Mouse (Mus musculus) ovary, postnatal 10 days (tissue): ENCODE measurements at regions not wholly inside any gene's neighbourhood (a gene's known extent, or its start where the extent isn't known, plus 50 kb on each side); places are given as distances from the start of the nearest gene placed in this dataset.
"Not testable (repeated sequence)": the region's sequence is repeated elsewhere in the genome, so short reads cannot be mapped to it uniquely, and the experiment has no call there.

Source experiments
- DNase-seq: peaks from one replicate; pipeline ENCODE4 v3.0.0; 2022; ENCODE audit warnings: low spot score

DNA sequence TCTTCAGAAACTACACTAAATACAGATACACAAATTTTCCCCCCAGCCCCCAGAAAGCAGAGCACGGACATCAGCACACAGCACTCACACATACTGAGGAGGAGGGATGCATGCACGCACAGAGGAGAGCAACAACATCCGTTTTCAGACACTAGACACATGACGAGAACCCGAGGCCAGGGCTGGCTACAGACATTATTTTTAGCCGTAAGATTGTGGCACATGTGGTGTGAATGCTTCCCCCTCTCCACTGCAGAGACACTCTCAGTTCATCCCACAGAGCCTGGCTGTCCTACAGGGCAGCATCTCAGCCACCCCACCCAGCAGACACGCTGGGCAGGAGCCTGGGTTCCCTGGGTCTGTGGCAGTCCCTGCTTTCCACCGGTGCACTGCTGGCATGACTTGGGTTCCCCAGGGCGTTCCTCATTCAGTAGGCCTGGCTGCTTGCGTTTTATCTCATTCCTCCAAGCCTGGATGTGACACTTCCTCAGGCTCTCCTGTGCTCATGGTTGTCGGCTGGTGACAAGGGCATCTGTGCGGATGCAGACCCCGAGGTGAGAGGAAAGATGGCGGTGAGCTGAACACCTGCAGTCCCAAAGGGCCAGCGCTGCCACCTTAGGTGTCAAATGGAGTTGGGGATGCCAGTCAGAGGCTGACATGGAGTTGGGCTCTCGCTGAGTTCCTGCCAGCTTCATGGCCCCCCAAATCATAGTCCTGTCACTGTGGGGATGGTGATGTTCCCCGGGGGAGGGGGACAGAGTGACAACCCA is 247.1 kb upstream of the Myt1l start:
- no peak for DNase-seq

DNA sequence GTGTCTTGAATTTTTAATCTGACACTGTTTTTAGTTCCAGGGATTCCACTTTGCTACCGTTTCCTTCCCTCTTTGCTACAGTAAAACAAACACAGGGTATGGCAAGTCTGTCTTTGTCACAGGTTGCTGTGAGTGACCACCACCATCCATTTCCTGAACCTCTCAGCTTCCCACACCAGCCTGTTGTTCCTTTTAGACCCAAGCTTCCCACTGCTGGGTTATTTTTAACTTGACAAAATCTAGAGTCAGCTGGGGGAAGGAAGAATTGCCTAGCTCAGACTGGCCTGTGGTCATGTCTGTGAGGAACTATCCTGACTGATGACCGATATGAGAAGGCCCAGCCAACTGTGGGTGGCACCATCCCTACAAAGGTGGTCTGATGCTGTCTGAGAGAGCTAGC is 239.4 kb upstream of the Myt1l start:
- no peak for DNase-seq

DNA sequence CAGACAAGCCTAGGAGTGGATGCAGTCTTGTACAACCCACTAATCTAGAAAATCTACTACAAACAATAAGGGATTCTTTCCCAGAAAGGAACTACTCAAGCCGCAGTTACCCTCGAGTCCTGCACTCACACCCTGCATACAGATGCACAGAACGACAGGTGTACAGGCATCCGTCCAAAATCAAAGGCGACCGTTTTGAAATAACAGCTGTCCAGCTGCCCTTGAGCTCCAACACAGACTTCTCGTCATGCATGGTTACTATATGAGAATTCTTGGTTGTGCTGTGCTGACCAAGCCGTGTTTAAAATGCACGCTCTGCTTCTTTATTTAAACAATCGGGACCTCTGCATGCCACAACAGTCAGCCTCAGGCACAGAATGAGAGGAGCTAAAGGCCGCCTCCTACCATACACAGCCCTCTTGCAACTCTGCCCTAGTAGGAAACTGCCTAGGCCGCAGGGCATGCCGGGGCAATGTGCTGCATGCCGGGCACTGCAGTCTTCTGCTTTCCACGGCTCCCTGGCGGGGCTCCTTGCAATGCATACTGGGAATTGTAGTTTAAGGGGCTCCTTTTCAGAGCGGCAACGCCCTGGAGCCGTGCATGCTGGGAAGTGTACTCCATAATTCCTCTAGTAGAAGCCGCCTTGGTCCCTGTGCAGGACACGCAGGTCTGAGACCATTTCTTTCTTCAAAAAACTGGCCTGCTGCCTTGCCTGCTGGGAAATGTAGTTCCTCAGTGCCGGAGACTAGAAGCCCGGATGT is 237.4 kb upstream of the Myt1l start:
- peak; percentile 79 for DNase-seq

- no peak for DNase-seq
Measured at GRCm38 (mm10) chr12:29297984-29298383, 230.2 kb upstream of the Myt1l start.

DNA sequence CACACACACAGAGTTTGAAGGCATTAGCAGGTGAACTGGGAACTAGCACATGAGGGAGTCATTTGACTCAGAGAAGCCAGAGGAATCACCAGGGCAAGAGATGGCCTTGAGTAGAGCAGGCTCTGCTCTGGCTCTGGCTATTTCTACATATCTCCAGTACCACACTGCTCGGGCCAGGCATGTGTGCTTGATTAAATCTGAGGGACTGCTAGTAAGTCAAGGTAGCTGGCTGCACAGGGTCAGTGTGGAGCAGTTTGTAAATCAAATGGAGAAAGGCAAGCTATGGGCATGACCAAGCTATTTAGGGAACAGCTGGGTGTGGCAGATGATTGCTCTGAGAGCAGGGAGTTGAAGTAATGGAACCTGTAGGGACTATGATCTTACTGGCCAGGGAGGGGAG is 212.5 kb upstream of the Myt1l start:
- no peak for DNase-seq

DNA sequence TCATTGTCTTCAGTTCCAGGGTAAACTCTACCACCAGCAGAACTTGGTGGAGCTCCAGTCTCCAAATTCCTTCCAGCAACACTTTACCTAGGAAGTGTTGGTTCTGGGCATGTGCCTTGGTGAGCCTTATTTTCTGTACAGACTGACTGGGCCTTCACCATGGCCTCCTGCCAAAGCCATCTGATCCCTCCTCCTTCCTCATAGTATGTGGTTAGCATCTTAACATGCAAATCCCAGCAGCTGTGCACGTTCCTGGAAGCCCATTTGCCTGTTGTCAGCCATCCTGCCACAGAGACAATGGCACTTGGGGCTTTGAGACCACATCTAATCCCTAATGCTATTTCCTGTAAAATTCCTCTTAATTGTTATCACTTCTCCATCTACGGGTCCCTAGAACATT is 206.7 kb upstream of the Myt1l start:
- no peak for DNase-seq

DNA sequence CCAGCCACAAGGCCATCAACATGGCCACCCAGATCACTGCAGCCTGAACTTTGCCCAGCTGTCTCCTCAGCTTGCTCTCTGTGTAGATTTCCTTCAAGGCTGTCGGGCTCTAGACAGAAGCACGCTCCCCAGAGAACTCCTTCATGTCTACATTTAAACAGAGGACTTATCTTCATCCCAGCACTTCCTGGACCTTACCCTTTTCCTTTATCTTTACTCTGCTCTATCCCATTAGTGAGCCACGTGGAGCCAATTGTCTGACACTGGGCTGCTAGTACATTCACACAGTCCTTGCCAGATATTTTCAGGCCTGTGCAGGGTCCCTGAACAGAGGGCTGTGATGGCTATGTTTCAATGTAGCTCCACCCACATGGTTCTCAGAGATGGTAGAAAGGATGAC is 204.7 kb upstream of the Myt1l start:
- DNase-seq, result no peak

- DNase-seq, result no peak
Measured at GRCm38 (mm10) chr12:29335839-29336469, 192.2 kb upstream of the Myt1l start.

- no peak for DNase-seq
Measured at GRCm38 (mm10) chr12:29337336-29337735, 190.8 kb upstream of the Myt1l start.

GRCm38 (mm10) chr12:29341388-29341995 is 186.7 kb upstream of the Myt1l start:
- DNase-seq, result no peak

DNA sequence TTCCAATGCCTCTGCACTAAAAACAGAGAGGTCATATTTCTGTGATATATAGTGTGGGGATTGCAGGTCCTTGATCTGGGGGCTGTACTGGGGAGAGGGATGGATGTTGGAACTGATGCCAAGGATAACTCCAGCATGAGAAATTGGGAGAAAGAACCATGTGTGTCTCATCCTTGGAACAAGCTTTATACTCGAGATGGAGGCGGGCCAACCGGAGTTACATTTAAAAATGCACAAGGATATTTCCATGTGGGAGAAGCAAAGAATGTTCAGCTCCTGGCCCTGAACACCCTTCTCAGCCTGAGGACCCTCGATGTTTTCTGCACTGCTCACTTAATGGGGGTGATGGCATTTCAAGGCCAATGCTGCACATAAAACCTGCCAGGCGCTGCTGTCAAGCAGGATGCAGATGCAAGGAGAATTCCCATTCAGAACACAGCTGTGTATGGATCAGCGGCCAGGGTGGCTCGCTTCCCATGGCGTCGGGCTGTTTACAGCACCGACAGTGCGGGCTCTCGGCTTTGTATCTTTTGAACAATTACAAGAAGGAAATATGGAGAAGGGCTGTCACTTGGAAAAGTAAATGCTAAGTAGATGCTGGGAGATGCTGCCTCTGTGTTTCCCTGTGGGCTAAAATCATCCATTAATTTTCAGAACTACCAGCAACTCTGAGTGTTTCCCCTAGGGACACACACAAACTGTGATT is 184.9 kb upstream of the Myt1l start:
- DNase-seq, result no peak

DNA sequence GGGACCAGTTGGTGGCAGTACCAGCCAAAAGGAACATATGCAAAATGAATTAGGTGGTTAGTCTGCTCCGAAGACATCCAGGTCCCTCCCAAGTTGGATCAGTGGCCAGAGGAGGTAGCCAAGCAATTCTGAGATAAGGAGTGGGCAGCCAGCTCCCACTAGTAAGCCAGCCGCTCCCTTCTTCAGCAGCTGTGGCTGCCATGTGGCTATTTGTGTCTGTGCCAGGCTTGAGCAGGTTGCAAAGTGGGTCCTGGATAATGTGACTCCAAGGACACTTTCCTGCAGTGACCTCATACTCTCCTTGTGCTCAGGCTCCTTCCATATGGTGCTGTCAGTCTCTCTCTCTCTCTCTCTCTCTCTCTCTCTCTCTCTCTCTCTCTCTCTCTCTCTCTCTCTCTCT is 179.5 kb upstream of the Myt1l start:
- no peak for DNase-seq

GRCm38 (mm10) chr12:29349146-29349850 is 178.9 kb upstream of the Myt1l start:
- no peak for DNase-seq

DNA sequence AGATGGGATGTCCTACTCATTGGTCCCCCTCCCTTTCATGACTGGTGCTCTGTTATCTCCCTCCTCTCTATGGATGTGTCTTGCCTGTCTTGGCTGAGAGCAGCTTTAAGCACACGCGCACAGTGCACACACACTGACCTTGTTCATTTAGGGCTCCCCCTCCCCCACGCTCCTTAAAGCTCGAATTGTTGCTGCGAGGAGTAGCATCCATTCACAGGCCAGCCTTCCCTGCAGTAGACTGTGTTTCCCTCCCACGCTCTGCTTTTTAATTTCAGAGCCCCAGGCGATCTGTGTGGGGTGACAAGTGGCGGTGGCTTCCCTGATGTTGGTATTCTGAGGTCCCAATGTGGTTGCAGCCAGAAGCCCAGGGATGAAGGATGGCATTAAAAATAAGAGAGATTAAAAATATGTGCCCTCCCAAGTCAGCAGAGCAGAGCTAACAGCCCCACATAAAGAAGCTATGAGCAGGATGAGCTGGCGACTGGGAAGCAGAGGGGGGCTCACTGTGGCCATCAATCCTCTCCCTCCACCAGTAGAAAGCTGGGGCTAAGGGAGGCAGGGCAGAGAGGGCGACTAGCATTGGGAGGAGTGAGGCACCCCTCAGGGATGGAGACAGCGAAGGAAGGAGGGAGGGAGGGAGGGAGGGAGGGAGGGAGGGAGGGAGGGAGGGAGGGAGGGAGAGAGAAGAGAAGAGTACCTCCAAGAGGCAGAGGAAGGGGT is 174.2 kb upstream of the Myt1l start:
- no peak for DNase-seq

DNA sequence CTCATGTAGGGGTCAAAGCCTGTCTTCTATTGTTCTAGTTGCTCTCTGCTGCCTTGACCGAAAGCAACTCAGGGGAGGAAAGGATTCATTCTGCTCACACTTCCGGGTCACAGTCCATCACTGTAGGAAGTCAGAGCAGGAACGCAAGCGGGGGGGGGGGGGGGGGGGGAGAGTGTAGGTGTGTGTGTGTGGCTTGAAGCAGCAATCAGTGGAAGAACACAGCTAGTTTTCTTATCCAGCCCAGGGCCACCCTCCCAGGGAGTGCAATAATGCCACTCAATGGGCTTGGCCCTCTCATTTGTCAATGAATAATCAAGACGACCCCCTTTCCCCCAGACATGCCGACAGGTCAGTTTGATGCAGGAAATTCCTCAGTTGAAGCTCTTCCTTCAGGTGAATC is 173.4 kb upstream of the Myt1l start:
- DNase-seq, result no peak

DNA sequence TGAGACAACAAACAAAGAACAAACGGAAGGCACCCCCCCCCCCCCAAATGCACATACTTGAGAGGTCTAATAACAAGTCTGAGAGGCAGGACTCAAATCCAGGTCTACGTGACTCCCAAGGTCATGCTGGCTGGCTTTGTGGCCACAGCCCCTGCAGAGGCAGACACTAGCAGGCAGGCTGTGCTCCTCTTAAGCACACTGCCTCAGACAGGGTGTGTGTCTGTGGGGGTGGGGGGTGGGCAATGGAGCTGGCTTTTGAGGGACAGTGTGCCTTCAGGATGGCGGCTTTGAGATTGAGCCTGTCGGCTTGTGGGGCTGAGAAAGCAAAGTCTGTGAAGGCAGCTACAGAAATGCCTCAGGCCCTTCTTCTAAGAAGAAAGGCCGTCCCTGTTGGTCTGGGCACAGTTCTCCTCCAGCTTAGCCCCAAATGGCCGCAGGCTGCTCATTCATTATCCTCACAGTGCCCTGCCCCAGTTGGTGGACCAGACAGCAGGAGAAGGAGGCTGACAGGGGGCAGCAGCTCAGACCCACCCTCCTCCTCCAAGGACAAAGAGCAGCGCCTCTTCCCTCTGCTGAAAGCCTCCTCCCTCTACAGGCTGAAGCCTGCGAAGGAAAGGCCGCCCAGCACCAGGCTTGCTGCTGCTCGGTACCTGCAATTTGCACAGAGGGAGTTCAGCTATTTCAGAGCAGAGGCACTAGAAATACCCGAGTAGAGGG is 171.3 kb upstream of the Myt1l start:
- no peak for DNase-seq

- no peak for DNase-seq
Measured at GRCm38 (mm10) chr12:29361236-29361635, 166.9 kb upstream of the Myt1l start.

DNA sequence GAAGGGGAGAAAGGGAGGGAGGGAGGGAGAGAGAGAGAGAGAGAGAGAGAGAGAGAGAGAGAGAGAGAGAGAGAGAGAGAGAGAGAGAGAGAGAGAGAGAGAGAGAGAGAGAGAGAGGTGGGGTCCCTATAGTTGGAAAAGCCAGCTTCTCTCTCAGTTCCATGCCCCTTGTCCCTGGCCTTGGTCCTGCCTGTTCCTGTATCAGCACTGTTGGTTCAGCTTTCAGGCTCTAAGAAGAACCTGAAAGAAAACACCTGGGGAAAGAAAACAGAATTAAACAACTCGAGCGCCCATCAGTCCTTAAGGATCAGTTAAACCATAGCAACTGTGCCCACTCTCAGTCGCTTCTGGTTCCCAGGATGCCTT is 160.5 kb upstream of the Myt1l start:
- not testable (repeated sequence) for DNase-seq

- DNase-seq, result no peak
Measured at GRCm38 (mm10) chr12:29368107-29368819, 159.9 kb upstream of the Myt1l start.

DNA sequence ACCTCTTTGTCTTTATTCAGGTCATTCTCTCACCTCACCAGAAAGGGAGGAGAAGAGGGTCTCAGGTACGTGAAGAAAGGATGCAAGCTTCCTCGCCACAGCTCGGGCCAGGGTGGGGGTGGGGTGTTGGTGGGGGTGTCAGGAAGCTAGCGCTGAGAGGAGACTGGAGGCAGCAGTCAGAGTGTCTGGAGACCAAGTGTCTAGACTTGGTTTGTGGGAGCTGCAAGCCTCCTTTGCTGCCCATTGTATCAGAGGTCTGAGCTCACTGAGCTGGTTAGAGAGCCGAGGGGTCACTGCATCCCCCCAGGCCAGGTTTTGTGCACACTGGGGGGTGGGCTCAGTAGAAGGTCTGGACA is 159.4 kb upstream of the Myt1l start:
- no peak for DNase-seq
